Mouse (Mus musculus) embryo, embryonic 11.5 days (tissue): ENCODE results near the gene Olfr205.
"Not testable (repeated sequence)": the region's sequence is repeated elsewhere in the genome, so short reads cannot be mapped to it uniquely, and the experiment has no call there.

Source experiments
- DNase-seq: peaks from one replicate; pipeline ENCODE4 v3.0.0-alpha.2; 2012; ENCODE audit warnings: low read depth, low spot score

The Olfr205 gene

GRCm38 (mm10) chr16:59331038-59331437, at the start of gene Olfr205:
Olfr205 (minus strand) TSS chr16:59331138.
- no peak for DNase-seq

GRCm38 (mm10) chr16:59363893-59364292, 33.0 kb upstream of the Olfr205 start, which contains the start of gene Olfr209:
Olfr209 (minus strand) TSS chr16:59363993.
- DNase-seq = no peak

- DNase-seq = no peak
Measured at GRCm38 (mm10) chr16:59349146-59349545, 18.2 kb upstream of the Olfr205 start, which contains the start of gene Olfr206. Olfr206 (minus strand) TSS chr16:59349246.

- not testable (repeated sequence) for DNase-seq
Measured at GRCm38 (mm10) chr16:59323262-59323661, 7.7 kb downstream of the Olfr205 start.

GRCm38 (mm10) chr16:59318148-59318547, 12.8 kb downstream of the Olfr205 start, which contains the start of gene Olfr204:
Olfr204 (minus strand) TSS chr16:59318248.
- no peak for DNase-seq

GRCm38 (mm10) chr16:59298581-59298980, 32.4 kb downstream of the Olfr205 start, which contains the start of gene Olfr203:
Olfr203 (plus strand) TSS chr16:59298881.
- no peak for DNase-seq

GRCm38 (mm10) chr16:59287576-59287975, 43.4 kb downstream of the Olfr205 start:
- not testable (repeated sequence) for DNase-seq

- DNase-seq = no peak
Measured at GRCm38 (mm10) chr16:59286693-59287092, 44.2 kb downstream of the Olfr205 start, which contains the start of gene Olfr202. Olfr202 (minus strand) TSS chr16:59286793.

GRCm38 (mm10) chr16:59283476-59283875, 47.5 kb downstream of the Olfr205 start:
- DNase-seq = no peak

- no peak for DNase-seq
Measured at GRCm38 (mm10) chr16:59280542-59280941, 50.4 kb downstream of the Olfr205 start.
